Mouse (Mus musculus) stomach, postnatal 0 days (tissue): ENCODE data around the gene Pgls.

Source experiments
- CTCF ChIP-seq: IDR thresholded peaks from 2 replicates; pipeline ENCODE4 v1.5.1; 2016; ENCODE audit warnings: antibody characterized with exemption, low read depth, mild to moderate bottlenecking, moderate library complexity
- EP300 ChIP-seq: optimal IDR thresholded peaks from 2 replicates; pipeline ENCODE3; 2016; ENCODE audit warnings: antibody characterized with exemption

DNA sequence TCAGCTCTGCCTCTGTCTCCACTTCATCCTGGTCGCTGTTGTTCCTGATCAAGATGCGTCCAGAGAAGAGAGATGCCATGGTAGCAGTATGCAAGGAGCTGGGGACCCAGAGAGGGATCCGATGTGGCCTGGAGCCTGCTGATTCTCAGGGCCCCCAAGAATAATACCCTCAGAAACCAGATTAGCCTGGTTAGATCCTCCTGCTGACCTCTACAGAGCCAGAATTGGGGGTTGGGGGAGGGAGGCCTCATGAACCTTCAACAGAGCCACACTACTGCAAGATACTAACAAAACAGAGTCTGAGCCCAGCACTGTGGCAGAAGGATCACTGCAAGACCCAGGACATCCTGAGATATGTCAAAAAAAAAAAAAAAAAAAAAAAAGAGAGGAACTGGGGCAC, 25.5 kb upstream of the Pgls start, which contains the start of gene Nxnl1:
- no peak for TF ChIP-seq CTCF
- no peak for TF ChIP-seq EP300
